Mouse (Mus musculus) spleen, adult 2 months (tissue): ENCODE measurements at regions not wholly inside any gene's neighbourhood (a gene's known extent, or its start where the extent isn't known, plus 50 kb on each side); places are given as distances from the start of the nearest gene placed in this dataset.

Source experiments
- DNase-seq, 2 experiments: peaks; one replicate each; pipeline versions ENCODE4 v3.0.0 to v3.0.0-alpha.2; 2012 to 2021; ENCODE audit warnings: low spot score in 2 of 2, low read depth in 1 of 2
- H3K27ac ChIP-seq: fragments of 200-500 bp; 2 replicates; pipeline ENCODE4 v1.5.1; 2012; ENCODE audit warnings: low read length, inconsistent platforms; ENCODE audit not compliant: insufficient read depth
- H3K27me3 ChIP-seq: fragments of 200-500 bp; 2 replicates; pipeline ENCODE4 v1.6.1; 2012; ENCODE audit warnings: mild to moderate bottlenecking, moderate library complexity, low read length, inconsistent platforms; ENCODE audit not compliant: control insufficient read depth, insufficient read depth
- H3K36me3 ChIP-seq: fragments of 200-500 bp; 2 replicates; pipeline ENCODE4 v1.6.1; 2012; ENCODE audit warnings: mild to moderate bottlenecking, low read length, inconsistent platforms; ENCODE audit not compliant: control insufficient read depth, insufficient read depth
- H3K4me1 ChIP-seq: fragments of 200-500 bp; 2 replicates; pipeline ENCODE4 v1.6.1; 2011; ENCODE audit warnings: inconsistent platforms; ENCODE audit not compliant: control insufficient read depth, insufficient read depth, insufficient read length
- H3K4me3 ChIP-seq: fragments of 200-500 bp; 2 replicates; pipeline ENCODE4 v1.5.1; 2011; ENCODE audit warnings: mild to moderate bottlenecking, inconsistent platforms; ENCODE audit not compliant: insufficient read depth, insufficient read length; ENCODE audit errors: extremely low read depth
- CTCF ChIP-seq: fragments of 200-500 bp; IDR thresholded peaks from 2 replicates; pipeline ENCODE4 v1.5.1; 2011; ENCODE audit warnings: mild to moderate bottlenecking, inconsistent platforms; ENCODE audit not compliant: insufficient read depth, insufficient read length, insufficient replicate concordance; ENCODE audit errors: extremely low read depth
- POLR2A ChIP-seq: fragments of 200-500 bp; IDR thresholded peaks from 2 replicates; pipeline ENCODE4 v1.6.1; 2011; ENCODE audit warnings: low read depth, low read length, inconsistent platforms
- WGBS: fragments of 180-500 bp; shearing (Covaris S2); methylation state at CpG from one replicate; pipeline ENCODE4 v1.1.7; 2018; 5-methylcytosine and 5-hydroxymethylcytosine counted together

GRCm38 (mm10) chrX:11807253-11807882 is 352.8 kb downstream of the Bcor start:
- no peaks in the 10 kb centered on the region for H3K36me3 ChIP-seq
- WGBS = 12% methylated on average over 68 of the region's 71 CpGs
- H3K27ac ChIP-seq = no peak overlapping the region
- peak overlapping the region; percentile 45 for H3K4me3 ChIP-seq
- peaks cover 2% of the 10 kb centered on the region; the same call in 1 of the 2 replicates for H3K4me1 ChIP-seq
- TF ChIP-seq CTCF (no peak), POLR2A (no peak)
- no peak for DNase-seq
- H3K27me3 ChIP-seq = peaks cover 2% of the 10 kb centered on the region

- peaks cover 2% of the 10 kb centered on the region; the same call in 1 of the 2 replicates for H3K4me1 ChIP-seq
- DNase-seq = no peak
- H3K27ac ChIP-seq = no peak overlapping the region
- H3K4me3 ChIP-seq = peak overlapping the region; percentile 39; the same call in 1 of the 2 replicates
- 26% methylated on average over 9 of the region's 9 CpGs for WGBS
- H3K36me3 ChIP-seq = no peaks in the 10 kb centered on the region
- H3K27me3 ChIP-seq = peaks cover 2% of the 10 kb centered on the region
- TF ChIP-seq CTCF (no peak), POLR2A (no peak)
These were observed 352.3 kb downstream of the Bcor start for GRCm38 (mm10) chrX:11807883-11808262.

GRCm38 (mm10) chrX:11808911-11809310 is 351.2 kb downstream of the Bcor start:
- TF ChIP-seq CTCF (no peak), POLR2A (no peak)
- no peaks in the 10 kb centered on the region for H3K36me3 ChIP-seq
- no peak for DNase-seq
- H3K27me3 ChIP-seq = peaks cover 2% of the 10 kb centered on the region
- 75% methylated on average over 8 of the region's 8 CpGs for WGBS
- H3K4me3 ChIP-seq = no peak overlapping the region
- H3K27ac ChIP-seq = no peak overlapping the region
- peaks cover 2% of the 10 kb centered on the region; the same call in 1 of the 2 replicates for H3K4me1 ChIP-seq

- TF ChIP-seq CTCF (no peak), POLR2A (no peak)
These were observed 345.3 kb downstream of the Bcor start for GRCm38 (mm10) chrX:11814861-11815260.

GRCm38 (mm10) chrX:11815864-11816263 is 344.3 kb downstream of the Bcor start:
- H3K4me1 ChIP-seq = no peaks in the 10 kb centered on the region
- no peak for TF ChIP-seq POLR2A
- TF ChIP-seq CTCF = no peak
- no peaks in the 10 kb centered on the region for H3K27me3 ChIP-seq
- H3K36me3 ChIP-seq = no peaks in the 10 kb centered on the region
- H3K27ac ChIP-seq = no peak overlapping the region
- DNase-seq = no peak
- WGBS = 58% methylated on average over 4 of the region's 4 CpGs
- H3K4me3 ChIP-seq = no peak overlapping the region

More at GRCm38 (mm10) chrX:11814861-11815260, 345.3 kb downstream of the Bcor start:
- Histone ChIP-seq H3K36me3 (no peaks in the 10 kb centered on the region), H3K27ac (no peak overlapping the region), H3K4me1 (no peaks in the 10 kb centered on the region), H3K27me3 (no peaks in the 10 kb centered on the region), H3K4me3 (no peak overlapping the region)
- WGBS = 43% methylated on average over 9 of the region's 9 CpGs
- DNase-seq = no peak

- H3K4me1 ChIP-seq = no peaks in the 10 kb centered on the region
- WGBS = 85% methylated on average over 3 of the region's 3 CpGs
- no peaks in the 10 kb centered on the region for H3K36me3 ChIP-seq
- no peak overlapping the region for H3K27ac ChIP-seq
- H3K4me3 ChIP-seq = no peak overlapping the region
- TF ChIP-seq CTCF (no peak), POLR2A (no peak)
- no peaks in the 10 kb centered on the region for H3K27me3 ChIP-seq
- DNase-seq = no peak
These were observed 341.5 kb downstream of the Bcor start for GRCm38 (mm10) chrX:11818634-11819033.

GRCm38 (mm10) chrX:11821165-11821564 is 339.0 kb downstream of the Bcor start:
- H3K27me3 ChIP-seq = no peaks in the 10 kb centered on the region
- TF ChIP-seq CTCF (no peak), POLR2A (no peak)
- no peaks in the 10 kb centered on the region for H3K4me1 ChIP-seq
- no peak overlapping the region for H3K27ac ChIP-seq
- no peaks in the 10 kb centered on the region for H3K36me3 ChIP-seq
- DNase-seq = no peak
- H3K4me3 ChIP-seq = no peak overlapping the region
- 77% methylated on average over 2 of the region's 2 CpGs for WGBS
